Mouse (Mus musculus) megakaryocyte, embryonic 14.5 days (primary cell): Measurements from ENCODE around the gene Nr2e1.

ENCODE experiments used
- FLI1 ChIP-seq: IDR thresholded peaks from 2 replicates; pipeline ENCODE4 v1.6.1; 2012; ENCODE audit warnings: low read length, inconsistent platforms, mixed read lengths
- GATA1 ChIP-seq: IDR thresholded peaks from 3 replicates; pipeline ENCODE4 v1.6.1; 2012; ENCODE audit warnings: mixed read lengths, low read length, inconsistent platforms, borderline replicate concordance

DNA sequence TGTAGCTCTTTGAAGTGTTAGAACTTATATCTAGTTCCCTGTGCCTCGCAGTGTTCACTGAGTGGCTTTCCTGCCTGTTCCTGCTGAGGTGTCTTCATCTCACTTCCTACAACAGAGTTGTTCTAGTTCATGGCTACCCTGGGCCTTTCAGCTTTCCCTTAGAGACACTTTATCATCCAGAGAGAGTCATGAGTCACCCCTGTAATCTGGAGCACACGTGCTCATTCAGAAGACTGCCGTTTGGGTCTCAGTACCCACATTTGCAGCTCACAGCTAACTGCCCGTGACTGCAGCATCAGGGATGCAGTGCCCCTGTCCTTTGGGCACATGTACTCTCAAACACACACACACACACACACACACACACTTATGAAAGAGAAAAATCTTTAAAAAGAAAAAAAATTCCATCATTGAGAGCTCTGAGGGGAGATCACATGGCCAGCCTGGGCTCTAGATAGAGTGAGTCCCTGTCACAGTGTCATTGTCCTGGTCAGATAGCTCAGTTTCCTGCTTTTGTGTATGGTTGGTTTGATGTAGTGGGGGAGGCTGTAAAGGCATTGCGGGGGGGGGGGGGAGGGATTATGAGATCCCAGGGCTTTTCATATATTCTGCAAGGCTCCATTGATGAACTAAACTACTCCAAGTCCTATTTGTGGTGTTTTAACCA is 62.0 kb downstream of the Nr2e1 start:
- TF ChIP-seq GATA1 (no peak), FLI1 (no peak)
